Mouse (Mus musculus): ENCODE measurements around the gene Snrpa.

GRCm38 (mm10) chr7:27192434-27192833 lies 3.6 kb downstream of the Snrpa start:
- TF ChIP-seq CTCF (conservative IDR thresholded peaks at IDR 0.05 in 1 of 2, IDR thresholded peaks at IDR 0.05 in 1 of 2; ENCODE audit: low read depth in 2 of 2, low read length in 2 of 2) (no peak), JUN (IDR thresholded peaks at IDR 0.05; ENCODE audit: insufficient read depth, low read depth, low read length) (no peak), CHD2 (IDR thresholded peaks at IDR 0.05; ENCODE audit: low read length) (no peak), USF1 (IDR thresholded peaks at IDR 0.05; ENCODE audit: low read depth, low read length) (no peak), NRF1 (IDR thresholded peaks at IDR 0.05; ENCODE audit: low read depth, low read length) (no peak), CHD1 (IDR thresholded peaks at IDR 0.05; ENCODE audit: low read depth, low read length) (no peak), POLR2AphosphoS2 (IDR thresholded peaks at IDR 0.05; ENCODE audit: low read depth, low read length) (no peak), ZKSCAN1 (IDR thresholded peaks at IDR 0.05; ENCODE audit: borderline replicate concordance, low read depth, low read length) (no peak), HCFC1 (IDR thresholded peaks at IDR 0.05; ENCODE audit: low read depth, low read length) (no peak), SMC3 (IDR thresholded peaks at IDR 0.05; ENCODE audit: low read depth, low read length) (no peak), EP300 (IDR thresholded peaks at IDR 0.05; ENCODE audit: low read length) (no peak)

All from CH12.LX (cell line).